Mouse (Mus musculus) heart, adult 18-20 months (tissue): ENCODE measurements around the gene Dhx36. TPM values are rescaled to one million over a fixed set of nuclear protein-coding genes. Genes with fewer than 3 reads are reported as not detected.

Source experiments
- DNase-seq, 2 experiments: peaks; one replicate each; pipeline ENCODE4 v3.0.0; 2021 to 2022; ENCODE audit warnings: mixed read lengths in 1 of 2
- long read RNA-seq, 2 experiments: library from polyadenylated mRNA; stranded (forward); transcript quantifications; one replicate each; pipeline ENCODE4 v2.0.0; 2021
- total RNA-seq, 2 experiments: library from RNA; stranded (reverse); gene quantifications; 2 replicates each; pipeline ENCODE4 v1.2.3; 2021

Dhx36 gene
- total RNA-seq, result 10 to 100 TPM; 15.3 to 18.4 TPM
- long read RNA-seq, experiment 1, full-length matches to known transcripts, result 7 of 14 reads
- long read RNA-seq, experiment 1, partial matches to known transcripts, result 0 of 14 reads
- long read RNA-seq, experiment 1, other reads (novel, unspliced or antisense), result 7 of 14 reads
- long read RNA-seq, experiment 2, full-length matches to known transcripts, result 10 of 11 reads
- long read RNA-seq, experiment 2, partial matches to known transcripts, result 1 of 11 reads
- long read RNA-seq, experiment 2, other reads (novel, unspliced or antisense), result 0 of 11 reads

GRCm38 (mm10) chr3:62506488-62507205 lies at the start of gene Dhx36:
Gene Dhx36, minus strand, starts transcription at chr3:62507004.
- peak; percentile 97 to 98 for DNase-seq

DNA sequence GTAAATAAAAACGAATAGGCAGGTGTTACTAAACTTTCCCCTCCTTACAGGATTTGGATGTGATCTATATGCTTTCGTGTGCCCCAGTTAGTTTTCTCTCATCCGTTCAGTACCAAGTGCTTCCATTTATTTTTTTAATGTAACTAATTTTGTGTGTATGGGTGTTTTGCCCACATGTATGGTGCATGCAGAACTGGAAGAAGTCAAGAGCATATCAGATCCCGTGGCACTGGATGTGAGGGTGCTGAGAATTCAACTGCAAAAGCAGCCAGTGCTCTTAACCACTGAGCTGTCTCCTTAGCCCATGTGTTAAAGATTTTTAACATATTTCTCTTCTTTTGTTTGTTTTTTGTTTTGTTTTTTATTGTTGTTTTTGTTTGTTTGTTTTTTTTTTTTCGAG lies 20.8 kb upstream of the Dhx36 start:
- DNase-seq, result no peak

DNA sequence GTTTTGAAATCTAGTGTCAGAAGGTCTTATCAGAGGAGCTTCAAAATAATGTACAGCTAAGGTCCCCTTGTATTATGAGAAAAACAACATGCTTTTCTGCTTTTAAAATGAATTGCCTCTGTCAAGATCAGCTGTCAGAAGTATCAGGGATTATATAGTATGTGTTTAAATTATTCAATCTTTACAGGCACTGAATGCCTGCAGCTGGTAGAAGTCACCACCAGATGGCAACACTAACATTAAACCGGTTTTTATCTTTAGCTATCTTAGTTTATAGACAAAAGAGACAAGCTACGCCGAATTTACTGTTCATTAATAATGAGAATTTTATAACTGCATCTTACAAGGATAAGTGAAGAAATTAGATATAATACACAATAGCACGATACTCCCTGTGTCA lies 20.4 kb upstream of the Dhx36 start:
- no peak for DNase-seq

GRCm38 (mm10) chr3:62507206-62507647 lies 423 bp upstream of the Dhx36 start:
- DNase-seq, result no peak

DNA sequence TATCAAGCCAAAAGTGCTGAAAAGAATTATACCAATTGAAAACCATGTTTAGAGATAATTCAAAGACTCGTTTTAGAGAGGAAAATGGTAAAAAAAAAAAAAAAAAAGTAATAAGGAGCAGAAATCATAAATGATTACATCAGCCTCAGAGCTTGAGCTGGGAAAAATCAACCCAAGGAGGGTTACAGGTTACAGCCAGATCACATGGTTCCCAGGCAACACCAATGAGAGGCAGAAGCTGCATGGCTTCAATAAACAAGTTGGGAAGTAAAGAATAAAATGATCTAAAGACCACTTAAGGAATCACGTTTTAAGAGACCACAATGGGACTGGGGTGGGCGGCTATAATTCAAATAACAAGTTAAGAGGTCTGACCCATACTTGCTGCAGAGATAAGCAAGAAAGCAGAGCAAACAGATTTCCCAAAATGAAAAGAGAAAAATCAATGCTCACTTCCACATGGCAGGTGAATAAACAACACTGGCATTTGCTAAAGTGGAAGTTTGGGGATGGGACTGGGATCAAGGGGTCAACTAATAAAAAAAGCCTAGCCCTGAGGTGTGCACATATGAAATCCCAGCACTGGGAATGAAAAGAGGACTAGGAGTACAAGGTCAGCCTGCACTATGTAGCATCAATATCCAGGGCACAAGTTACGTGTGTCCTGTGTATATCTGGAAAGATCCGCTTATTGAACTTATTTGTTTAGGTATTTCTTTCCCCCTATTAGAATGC lies 1.5 kb downstream of the Dhx36 start:
- no peak for DNase-seq

GRCm38 (mm10) chr3:62499327-62499726 lies 7.5 kb downstream of the Dhx36 start:
- no peak for DNase-seq

- DNase-seq, result no peak
Measured at GRCm38 (mm10) chr3:62492568-62492967, 14.2 kb downstream of the Dhx36 start.

DNA sequence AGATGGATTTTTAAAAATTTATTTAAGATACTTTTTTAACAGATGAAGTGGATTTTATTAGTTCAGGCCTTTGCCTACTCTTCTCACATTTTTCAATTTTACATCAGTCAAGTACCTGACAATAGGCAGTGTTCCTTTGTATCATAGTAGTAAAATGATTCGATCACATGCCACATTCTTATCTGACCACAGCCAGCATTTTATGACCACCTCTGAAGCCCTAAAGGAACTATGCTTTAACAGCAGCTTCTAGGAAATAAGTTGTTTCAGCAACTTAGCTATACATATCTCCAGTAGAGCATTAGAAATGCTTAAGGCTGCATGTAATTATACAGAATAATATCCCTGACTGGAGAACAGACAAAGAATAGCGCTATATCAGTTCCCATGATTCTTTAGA lies 22.5 kb downstream of the Dhx36 start:
- no peak for DNase-seq

DNA sequence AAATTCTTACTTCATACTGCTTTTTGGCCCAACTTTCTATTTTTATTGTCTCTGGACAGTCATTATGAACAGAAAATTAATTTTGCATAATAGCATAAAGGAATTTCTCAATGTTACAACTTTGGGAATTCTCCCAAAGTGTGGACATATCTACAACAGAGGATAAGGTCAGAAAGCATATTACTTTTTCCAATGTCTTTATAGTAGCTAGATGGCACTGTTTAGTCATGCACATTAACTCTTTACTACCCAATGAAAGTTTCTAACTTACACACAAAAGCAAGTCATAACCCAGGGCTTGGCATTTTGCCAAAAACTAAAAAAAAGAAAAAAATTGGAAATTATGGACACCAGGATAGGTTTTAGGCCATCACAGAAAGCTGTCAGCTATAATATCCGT lies 36.6 kb downstream of the Dhx36 start:
- no peak for DNase-seq

DNA sequence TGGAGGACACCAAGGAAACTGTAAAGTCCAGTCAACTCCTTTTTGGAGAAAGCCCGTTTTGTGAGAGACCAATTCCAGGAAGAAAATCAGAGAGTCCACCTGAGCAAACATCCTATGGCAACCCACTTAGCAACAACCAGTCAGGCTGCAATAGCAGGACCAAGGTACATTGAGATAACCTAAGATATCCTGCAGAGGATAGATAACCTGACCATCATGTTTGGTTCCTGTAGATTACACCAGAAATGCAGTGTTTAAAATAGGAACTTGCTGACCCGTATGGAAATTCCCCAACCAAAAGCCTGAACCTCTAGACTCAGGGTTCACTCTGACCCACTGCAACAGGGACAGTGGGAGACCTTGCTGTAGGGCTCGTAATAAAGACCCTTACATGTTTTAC lies 42.5 kb downstream of the Dhx36 start:
- no peak for DNase-seq

DNA sequence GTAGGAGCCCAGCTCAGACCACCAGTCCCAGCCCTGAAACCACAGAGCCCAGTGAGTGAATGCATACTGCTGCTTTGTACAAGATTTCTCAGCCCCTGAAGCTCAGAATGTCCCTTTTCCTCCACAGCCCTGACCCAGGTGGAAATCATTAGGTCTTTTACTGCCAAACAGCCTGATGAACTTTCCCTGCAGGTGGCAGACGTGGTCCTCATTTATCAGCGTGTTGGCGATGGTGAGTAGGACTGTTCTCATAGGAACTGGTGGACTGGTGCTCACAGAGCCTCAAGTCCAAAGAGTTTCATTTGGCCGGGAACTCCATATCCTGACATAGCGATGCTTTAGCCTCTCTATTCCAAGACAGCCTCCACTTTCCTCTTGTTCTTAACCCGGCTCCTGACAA lies 47.3 kb downstream of the Dhx36 start:
- no peak for DNase-seq

DNA sequence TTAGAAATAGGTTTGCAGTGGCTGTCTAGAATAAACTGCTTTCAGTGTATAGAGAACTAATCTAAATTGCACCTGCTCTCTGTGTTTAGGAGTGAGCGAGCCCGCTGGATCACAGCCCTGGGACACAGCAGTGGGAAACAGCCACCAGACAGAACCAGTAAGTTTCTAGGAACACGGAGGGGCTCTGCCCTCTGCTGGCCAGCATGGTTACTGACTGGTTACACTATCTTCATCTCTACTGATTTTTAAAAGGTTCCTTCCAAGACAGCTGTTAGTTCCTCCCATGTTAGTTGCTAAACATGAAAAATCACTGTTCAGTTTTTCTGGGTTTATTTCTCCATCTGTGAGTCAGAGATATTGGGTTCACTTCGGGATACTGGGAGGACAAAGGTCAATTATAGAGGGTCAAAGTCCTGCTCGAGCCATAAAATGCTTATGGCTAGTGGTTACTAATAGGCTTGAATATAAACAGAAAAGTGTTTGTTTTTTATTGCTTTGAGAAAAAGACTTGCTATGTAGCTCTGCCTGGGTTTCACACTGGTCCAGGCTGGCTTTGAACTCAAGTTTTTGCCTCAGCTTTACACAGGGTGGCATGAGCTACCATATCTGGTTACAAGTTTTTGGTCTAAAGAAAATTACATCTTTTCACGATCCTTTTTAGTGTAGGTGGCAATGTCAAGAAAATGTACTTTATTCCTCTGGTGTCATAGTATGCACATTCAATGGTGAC lies 48.4 kb downstream of the Dhx36 start:
- peak; percentile 49 to 73 for DNase-seq

GRCm38 (mm10) chr3:62455854-62456253 lies 51.0 kb downstream of the Dhx36 start:
- DNase-seq, result no peak

DNA sequence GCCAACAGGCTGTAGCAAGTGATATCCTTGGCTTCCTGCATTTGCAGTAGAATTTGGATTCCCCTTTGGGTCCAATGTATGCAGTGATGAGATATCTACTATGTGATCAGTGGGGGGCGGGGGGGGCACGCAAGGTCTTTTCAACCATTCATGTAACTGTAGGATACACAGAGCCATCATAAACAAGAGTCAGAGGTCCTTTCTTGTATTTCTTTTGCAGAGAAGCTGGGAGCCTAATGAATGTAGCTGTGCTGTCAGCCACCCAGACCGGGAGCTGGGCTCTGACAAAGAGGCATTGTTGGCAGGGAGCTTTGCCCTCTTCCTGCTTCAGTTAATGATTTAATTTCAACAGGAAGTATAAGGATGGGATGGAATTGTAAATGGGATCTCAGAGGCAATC lies 52.7 kb downstream of the Dhx36 start:
- no peak for DNase-seq

DNA sequence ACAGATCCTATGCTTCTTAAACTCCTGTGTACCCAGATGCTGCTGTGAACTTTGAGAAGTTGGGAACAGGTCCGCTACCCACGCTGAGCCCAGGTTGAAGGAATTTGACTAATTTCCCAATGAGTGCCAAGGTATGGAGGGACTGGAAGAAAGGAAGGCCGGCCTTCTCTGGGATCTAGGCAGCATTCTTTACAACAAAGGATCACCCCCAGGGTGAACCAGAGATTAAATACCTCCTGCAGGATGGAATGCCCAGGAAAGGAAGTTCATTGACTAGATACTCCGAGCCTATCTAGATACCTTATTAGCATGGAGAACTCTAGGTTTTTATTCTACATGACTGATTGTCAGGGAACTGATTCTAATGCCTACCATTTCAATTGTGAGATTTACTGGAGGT lies 53.8 kb downstream of the Dhx36 start:
- no peak for DNase-seq

DNA sequence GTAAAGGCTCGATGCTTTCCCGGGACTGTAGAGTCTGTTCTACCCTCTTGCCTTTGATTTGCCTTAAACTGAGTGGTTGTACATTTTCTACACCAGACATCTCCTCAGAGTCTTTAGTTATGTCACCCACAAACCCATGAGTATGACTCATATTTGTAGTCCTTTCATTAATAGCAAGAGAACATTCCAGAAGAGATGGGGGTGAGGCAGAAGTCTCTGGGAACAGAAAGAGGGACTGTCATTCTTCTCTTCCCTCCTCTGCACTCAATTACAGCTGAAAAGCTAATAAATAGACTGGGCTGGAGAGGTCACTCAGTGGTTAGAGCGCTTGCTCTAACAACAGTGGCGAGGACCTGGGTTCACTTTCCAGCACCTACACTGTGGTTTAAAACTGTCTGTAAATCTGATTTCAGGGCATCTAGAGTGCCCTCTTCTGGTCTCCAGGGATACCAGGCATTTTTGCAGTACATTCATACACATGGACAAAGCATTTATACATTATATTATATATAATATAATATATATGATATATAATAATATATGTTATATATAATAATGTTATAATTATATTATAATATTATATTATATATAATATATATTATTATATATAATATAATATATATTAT lies 56.8 kb downstream of the Dhx36 start:
- no peak for DNase-seq

DNA sequence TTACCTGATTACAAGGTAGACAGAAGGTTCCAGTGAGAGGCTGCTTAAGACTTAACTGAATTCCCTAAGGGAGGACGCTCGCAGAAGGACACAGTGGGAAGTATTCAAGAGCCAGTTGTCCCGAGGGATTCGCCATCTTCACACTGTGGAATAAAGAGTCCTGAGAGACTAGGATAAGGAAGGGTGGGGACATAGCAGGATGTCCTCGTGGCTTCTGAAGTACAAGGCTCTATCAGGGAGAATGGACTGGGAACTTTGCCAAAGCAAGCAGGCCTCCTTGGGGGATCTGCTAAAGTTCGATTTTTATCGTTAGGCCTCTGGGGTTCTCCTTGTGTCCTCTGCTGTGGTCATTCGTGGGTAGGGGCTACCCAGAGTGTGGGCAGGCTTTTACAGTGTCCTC lies 59.7 kb downstream of the Dhx36 start:
- peak; percentile 17 to 56 for DNase-seq

DNA sequence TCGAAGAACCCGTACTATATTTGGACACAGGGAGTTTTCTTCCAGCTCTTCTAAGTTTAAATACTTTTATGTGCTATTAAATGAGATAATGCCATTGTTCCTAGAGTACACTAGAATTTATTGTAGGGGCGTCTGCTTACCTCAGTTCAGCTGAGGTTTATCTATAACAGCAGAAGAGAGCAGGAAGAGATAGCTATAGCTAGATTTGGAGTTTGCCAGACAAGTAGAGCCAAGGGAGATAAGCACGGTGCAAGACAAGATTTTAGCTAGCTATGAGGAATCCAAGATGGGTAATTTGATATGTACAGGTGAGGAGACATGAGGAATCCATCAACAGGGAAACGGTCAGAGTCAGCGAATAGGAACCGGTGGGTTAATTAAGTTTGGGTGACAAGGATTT lies 60.5 kb downstream of the Dhx36 start:
- DNase-seq, result no peak

- no peak for DNase-seq
Measured at GRCm38 (mm10) chr3:62443582-62444194, 63.1 kb downstream of the Dhx36 start.

- DNase-seq, result no peak
Measured at GRCm38 (mm10) chr3:62440431-62440969, 66.3 kb downstream of the Dhx36 start.

DNA sequence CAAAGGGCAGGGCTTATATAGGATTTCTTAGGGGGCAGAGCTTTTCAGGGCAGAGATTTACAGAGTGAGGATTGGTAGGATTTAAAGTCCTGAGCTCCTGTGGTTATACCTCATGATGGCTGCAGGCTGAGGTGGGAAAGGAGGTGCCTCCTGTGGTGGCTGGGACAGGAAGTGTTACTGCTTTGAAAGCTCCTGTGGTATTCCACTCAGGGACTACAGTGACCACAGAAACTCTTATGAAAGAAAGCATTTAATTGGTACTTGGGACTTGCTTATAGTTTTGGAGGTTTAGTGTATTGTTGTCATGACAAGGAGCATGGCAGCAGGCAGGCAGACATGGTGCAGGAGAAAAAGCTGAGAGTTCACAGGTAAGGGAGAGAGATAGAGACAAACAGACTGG lies 70.9 kb downstream of the Dhx36 start:
- no peak for DNase-seq
